Mouse (Mus musculus): ENCODE data around the gene Gbx2. TPM values are rescaled to one million over a fixed set of nuclear protein-coding genes. Genes with fewer than 3 reads are reported as not detected.
A peak's percentile ranks its signal among the peaks of the same experiment; 100 is the strongest.

Gbx2 gene
- polyA plus RNA-seq, 1 experiment from 2014 or later = not detected

- peak overlapping the region; percentile 46 for H3K4me3 ChIP-seq (ENCODE audit: low read length)
- peak; percentile 20; the same call in 1 of the 2 replicates for ATAC-seq (ENCODE audit: low read depth)
- WGBS = under 1% methylated on average over 43 of the region's 45 CpGs
Observed at GRCm38 (mm10) chr1:89930551-89930950, 428 bp downstream of the Gbx2 start.

GRCm38 (mm10) chr1:89929721-89930505, 1.1 kb downstream of the Gbx2 start:
- WGBS = 1% methylated on average over 54 of the region's 55 CpGs
- ATAC-seq (ENCODE audit: low read depth) = peak; percentile 18; the same call in 1 of the 2 replicates
- H3K4me1 ChIP-seq (replicated peaks; ENCODE audit: control insufficient read depth, insufficient read depth, low read length) = peaks cover 27% of the 10 kb centered on the region
- no peak overlapping the region for H3K27ac ChIP-seq (ENCODE audit: low read length)
- H3K9ac ChIP-seq (ENCODE audit: low read length) = peak overlapping the region; percentile 32; the same call in 1 of the 2 replicates
- no peaks in the 10 kb centered on the region for H3K36me3 ChIP-seq (ENCODE audit: control insufficient read depth, insufficient read depth, low read length)
- H3K4me3 ChIP-seq (ENCODE audit: low read length) = peak overlapping the region; percentile 46
- peaks cover 96% of the 10 kb centered on the region for H3K27me3 ChIP-seq (ENCODE audit: control insufficient read depth, insufficient read depth, low read depth, low read length)
- H3K9me3 ChIP-seq (ENCODE audit: control insufficient read depth, low read length) = no peaks in the 10 kb centered on the region
- peak overlapping the region; percentile 61 for H3K4me2 ChIP-seq (ENCODE audit: low read depth, low read length)

More at GRCm38 (mm10) chr1:89930551-89930950, 428 bp downstream of the Gbx2 start:
- peaks cover 96% of the 10 kb centered on the region for H3K27me3 ChIP-seq (ENCODE audit: control insufficient read depth, insufficient read depth, low read depth, low read length)
- no peaks in the 10 kb centered on the region for H3K36me3 ChIP-seq (ENCODE audit: control insufficient read depth, insufficient read depth, low read length)
- H3K4me1 ChIP-seq (replicated peaks; ENCODE audit: control insufficient read depth, insufficient read depth, low read length) = peaks cover 27% of the 10 kb centered on the region
- no peaks in the 10 kb centered on the region for H3K9me3 ChIP-seq (ENCODE audit: control insufficient read depth, low read length)
- no peak overlapping the region; the same call in 1 of the 2 replicates for H3K9ac ChIP-seq (ENCODE audit: low read length)
- H3K4me2 ChIP-seq (ENCODE audit: low read depth, low read length) = peak overlapping the region; percentile 61
- no peak overlapping the region for H3K27ac ChIP-seq (ENCODE audit: low read length)

- ATAC-seq (ENCODE audit: low read depth) = no peak
- Histone ChIP-seq H3K9ac (ENCODE audit: low read length) (no peak overlapping the region), H3K27ac (ENCODE audit: low read length) (no peak overlapping the region), H3K4me1 (replicated peaks; ENCODE audit: control insufficient read depth, insufficient read depth, low read length) (peaks cover 27% of the 10 kb centered on the region), H3K4me3 (ENCODE audit: low read length) (peak overlapping the region; percentile 21), H3K27me3 (ENCODE audit: control insufficient read depth, insufficient read depth, low read depth, low read length) (peaks cover 97% of the 10 kb centered on the region), H3K9me3 (ENCODE audit: control insufficient read depth, low read length) (no peaks in the 10 kb centered on the region), H3K36me3 (ENCODE audit: control insufficient read depth, insufficient read depth, low read length) (no peaks in the 10 kb centered on the region), H3K4me2 (ENCODE audit: low read depth, low read length) (peak overlapping the region; percentile 18; the same call in 1 of the 2 replicates)
- whole genome bisulfite sequencing = 9% methylated on average over 6 of the region's 6 CpGs
Observed at GRCm38 (mm10) chr1:89929181-89929580, 1.8 kb downstream of the Gbx2 start.

- H3K9ac ChIP-seq (ENCODE audit: low read length) = no peak overlapping the region
- H3K4me3 ChIP-seq (ENCODE audit: low read length) = peak overlapping the region; percentile 21
- peak overlapping the region; percentile 18; the same call in 1 of the 2 replicates for H3K4me2 ChIP-seq (ENCODE audit: low read depth, low read length)
- no peaks in the 10 kb centered on the region for H3K36me3 ChIP-seq (ENCODE audit: control insufficient read depth, insufficient read depth, low read length)
- H3K27me3 ChIP-seq (ENCODE audit: control insufficient read depth, insufficient read depth, low read depth, low read length) = peaks cover 97% of the 10 kb centered on the region
- H3K4me1 ChIP-seq (replicated peaks; ENCODE audit: control insufficient read depth, insufficient read depth, low read length) = peaks cover 27% of the 10 kb centered on the region
- H3K9me3 ChIP-seq (ENCODE audit: control insufficient read depth, low read length) = no peaks in the 10 kb centered on the region
- no peak overlapping the region for H3K27ac ChIP-seq (ENCODE audit: low read length)
- ATAC-seq (ENCODE audit: low read depth) = no peak
- WGBS = 9% methylated on average over 25 of the region's 25 CpGs
Observed at GRCm38 (mm10) chr1:89928676-89929075, 2.3 kb downstream of the Gbx2 start.

- Histone ChIP-seq H3K36me3 (ENCODE audit: control insufficient read depth, insufficient read depth, low read length) (no peaks in the 10 kb centered on the region), H3K4me2 (ENCODE audit: low read depth, low read length) (peak overlapping the region; percentile 59), H3K9ac (ENCODE audit: low read length) (no peak overlapping the region), H3K4me1 (replicated peaks; ENCODE audit: control insufficient read depth, insufficient read depth, low read length) (peaks cover 32% of the 10 kb centered on the region), H3K27ac (ENCODE audit: low read length) (no peak overlapping the region), H3K27me3 (ENCODE audit: control insufficient read depth, insufficient read depth, low read depth, low read length) (peaks cover 100% of the 10 kb centered on the region), H3K9me3 (ENCODE audit: control insufficient read depth, low read length) (no peaks in the 10 kb centered on the region), H3K4me3 (ENCODE audit: low read length) (peak overlapping the region; percentile 44)
- WGBS = 2% methylated on average over 35 of the region's 36 CpGs
- ATAC-seq (ENCODE audit: low read depth) = no peak
Observed at GRCm38 (mm10) chr1:89927061-89927661, 3.8 kb downstream of the Gbx2 start.

- Histone ChIP-seq H3K27ac (ENCODE audit: low read length) (no peak overlapping the region), H3K9me3 (ENCODE audit: control insufficient read depth, low read length) (no peaks in the 10 kb centered on the region), H3K4me3 (ENCODE audit: low read length) (peak overlapping the region; percentile 44), H3K4me2 (ENCODE audit: low read depth, low read length) (peak overlapping the region; percentile 59), H3K9ac (ENCODE audit: low read length) (no peak overlapping the region), H3K4me1 (replicated peaks; ENCODE audit: control insufficient read depth, insufficient read depth, low read length) (peaks cover 32% of the 10 kb centered on the region), H3K36me3 (ENCODE audit: control insufficient read depth, insufficient read depth, low read length) (no peaks in the 10 kb centered on the region), H3K27me3 (ENCODE audit: control insufficient read depth, insufficient read depth, low read depth, low read length) (peaks cover 100% of the 10 kb centered on the region)
- no peak for ATAC-seq (ENCODE audit: low read depth)
- WGBS = 22% methylated on average over 9 of the region's 9 CpGs
Observed at GRCm38 (mm10) chr1:89926583-89927060, 4.4 kb downstream of the Gbx2 start.

- no peaks in the 10 kb centered on the region for H3K36me3 ChIP-seq (ENCODE audit: control insufficient read depth, insufficient read depth, low read length)
Observed at GRCm38 (mm10) chr1:89925501-89926190, 5.3 kb downstream of the Gbx2 start.

GRCm38 (mm10) chr1:89923642-89924020, 7.3 kb downstream of the Gbx2 start:
- no peaks in the 10 kb centered on the region for H3K36me3 ChIP-seq (ENCODE audit: control insufficient read depth, insufficient read depth, low read length)
- peaks cover 12% of the 10 kb centered on the region for H3K4me1 ChIP-seq (replicated peaks; ENCODE audit: control insufficient read depth, insufficient read depth, low read length)
- WGBS = 9% methylated on average over 14 of the region's 14 CpGs
- peaks cover 92% of the 10 kb centered on the region for H3K27me3 ChIP-seq (ENCODE audit: control insufficient read depth, insufficient read depth, low read depth, low read length)
- H3K9ac ChIP-seq (ENCODE audit: low read length) = no peak overlapping the region
- no peak overlapping the region for H3K4me3 ChIP-seq (ENCODE audit: low read length)
- no peak overlapping the region for H3K4me2 ChIP-seq (ENCODE audit: low read depth, low read length)
- no peaks in the 10 kb centered on the region for H3K9me3 ChIP-seq (ENCODE audit: control insufficient read depth, low read length)
- no peak for ATAC-seq (ENCODE audit: low read depth)
- H3K27ac ChIP-seq (ENCODE audit: low read length) = no peak overlapping the region

More at GRCm38 (mm10) chr1:89925501-89926190, 5.3 kb downstream of the Gbx2 start:
- ATAC-seq (ENCODE audit: low read depth) = no peak
- Histone ChIP-seq H3K27me3 (ENCODE audit: control insufficient read depth, insufficient read depth, low read depth, low read length) (peaks cover 100% of the 10 kb centered on the region), H3K4me1 (replicated peaks; ENCODE audit: control insufficient read depth, insufficient read depth, low read length) (peaks cover 26% of the 10 kb centered on the region), H3K4me3 (ENCODE audit: low read length) (no peak overlapping the region), H3K4me2 (ENCODE audit: low read depth, low read length) (no peak overlapping the region), H3K27ac (ENCODE audit: low read length) (no peak overlapping the region), H3K9me3 (ENCODE audit: control insufficient read depth, low read length) (no peaks in the 10 kb centered on the region), H3K9ac (ENCODE audit: low read length) (no peak overlapping the region)
- 38% methylated on average over 12 of the region's 12 CpGs for WGBS

Data from lung, embryonic 16.5 days (tissue).